Mouse (Mus musculus): ENCODE measurements at regions not wholly inside any gene's neighbourhood (a gene's known extent, or its start where the extent isn't known, plus 50 kb on each side); places are given as distances from the start of the nearest gene placed in this dataset.

GRCm38 (mm10) chr6:78115079-78115478 is 135.6 kb upstream of the Ctnna2 start:
- ATAC-seq (ENCODE audit: borderline replicate concordance, extremely low read depth, low FRiP score, low TSS enrichment): no peak
- no peak overlapping the region for H3K4me2 ChIP-seq
- no peaks in the 10 kb centered on the region for H3K36me3 ChIP-seq
- H3K9me3 ChIP-seq: no peaks in the 10 kb centered on the region
- H3K27ac ChIP-seq: no peak overlapping the region
- H3K4me3 ChIP-seq: no peak overlapping the region
- 50% methylated on average over 4 of the region's 4 CpGs for WGBS
- H3K4me1 ChIP-seq: no peaks in the 10 kb centered on the region
- H3K27me3 ChIP-seq: no peaks in the 10 kb centered on the region
- no peak overlapping the region for H3K9ac ChIP-seq

GRCm38 (mm10) chr6:78082528-78082927 is 103.0 kb upstream of the Ctnna2 start:
- H3K4me1 ChIP-seq: no peaks in the 10 kb centered on the region
- H3K9ac ChIP-seq: no peak overlapping the region
- H3K4me3 ChIP-seq: no peak overlapping the region
- H3K4me2 ChIP-seq: no peak overlapping the region
- no peaks in the 10 kb centered on the region for H3K36me3 ChIP-seq
- H3K27me3 ChIP-seq: no peaks in the 10 kb centered on the region
- ATAC-seq (ENCODE audit: borderline replicate concordance, extremely low read depth, low FRiP score, low TSS enrichment): no peak
- no peak overlapping the region for H3K27ac ChIP-seq
- H3K9me3 ChIP-seq: no peaks in the 10 kb centered on the region
- WGBS: 77% methylated on average over 2 of the region's 2 CpGs

GRCm38 (mm10) chr6:78078919-78079318 is 99.4 kb upstream of the Ctnna2 start:
- no peaks in the 10 kb centered on the region for H3K4me1 ChIP-seq
- no peaks in the 10 kb centered on the region for H3K27me3 ChIP-seq
- peak; percentile 70; the same call in 1 of the 2 replicates for ATAC-seq (ENCODE audit: borderline replicate concordance, extremely low read depth, low FRiP score, low TSS enrichment)
- H3K9ac ChIP-seq: no peak overlapping the region
- H3K27ac ChIP-seq: no peak overlapping the region
- no peak overlapping the region for H3K4me2 ChIP-seq
- WGBS: 40% methylated on average over 4 of the region's 4 CpGs
- no peaks in the 10 kb centered on the region for H3K36me3 ChIP-seq
- no peaks in the 10 kb centered on the region for H3K9me3 ChIP-seq
- H3K4me3 ChIP-seq: no peak overlapping the region

GRCm38 (mm10) chr6:78066323-78066722 is 86.8 kb upstream of the Ctnna2 start:
- ATAC-seq (ENCODE audit: borderline replicate concordance, extremely low read depth, low FRiP score, low TSS enrichment): no peak
- 91% methylated on average over 1 of the region's 1 CpGs for WGBS
- Histone ChIP-seq H3K9me3 (no peaks in the 10 kb centered on the region), H3K9ac (no peak overlapping the region), H3K27ac (no peak overlapping the region), H3K36me3 (no peaks in the 10 kb centered on the region), H3K4me3 (no peak overlapping the region), H3K27me3 (no peaks in the 10 kb centered on the region), H3K4me1 (no peaks in the 10 kb centered on the region), H3K4me2 (no peak overlapping the region)

- Histone ChIP-seq H3K27me3 (no peaks in the 10 kb centered on the region), H3K36me3 (no peaks in the 10 kb centered on the region), H3K9me3 (no peaks in the 10 kb centered on the region), H3K4me3 (no peak overlapping the region), H3K27ac (no peak overlapping the region), H3K4me1 (no peaks in the 10 kb centered on the region), H3K4me2 (no peak overlapping the region), H3K9ac (no peak overlapping the region)
- WGBS: 52% methylated on average over 2 of the region's 2 CpGs
- ATAC-seq (ENCODE audit: borderline replicate concordance, extremely low read depth, low FRiP score, low TSS enrichment): no peak
Observed at GRCm38 (mm10) chr6:78065737-78066136, 86.2 kb upstream of the Ctnna2 start.
